10 mouse cellular contexts compared by ENCODE assay signal in genomic region chr12:84347192-84347591, GRCm38 (mm10). TPM values are rescaled to one million over a fixed set of nuclear protein-coding genes. Genes with fewer than 3 reads are reported as not detected.
DNase-seq lines count a peak whose midpoint lies in the region; ATAC-seq and TF ChIP-seq lines count a peak whose summit lies in the region.
"Had no signal": no experiment of that assay in that cellular context is flagged by ENCODE, and none has a peak within 500 bp of the region (broad histone marks: within the 10 kb centered on the region; RNA-seq: fewer than 3 reads in every experiment).

No protein-coding gene starts in this region.

- no peak for ATAC-seq in forebrain, postnatal 0 days
- ATAC-seq in forebrain, embryonic 16.5 days: no peak
- no peak for ATAC-seq in intestine, embryonic 14.5 days (replicated peaks; ENCODE audit: low FRiP score, low TSS enrichment, low read depth)
- ATAC-seq: Patski had no signal

- H3K4me2 ChIP-seq in forebrain, postnatal 0 days (ENCODE audit: low read depth): no peak overlapping the region
- no peak overlapping the region for H3K4me2 ChIP-seq in forebrain, embryonic 16.5 days (ENCODE audit: low read length)
- H3K4me2 ChIP-seq in intestine, embryonic 14.5 days (ENCODE audit: low read length): no peak overlapping the region
- H3K4me2 ChIP-seq: heart, embryonic 15.5 days had no signal

- H3K9me3 ChIP-seq in forebrain, postnatal 0 days (ENCODE audit: low read length): no peaks in the 10 kb centered on the region
- H3K9me3 ChIP-seq in forebrain, embryonic 16.5 days (ENCODE audit: control insufficient read depth, low read length): no peaks in the 10 kb centered on the region
- no peaks in the 10 kb centered on the region for H3K9me3 ChIP-seq in intestine, embryonic 14.5 days (ENCODE audit: control insufficient read depth, low read length)
- H3K9me3 ChIP-seq: heart, embryonic 15.5 days had no signal

- peaks cover 52% of the 10 kb centered on the region for H3K36me3 ChIP-seq in forebrain, postnatal 0 days (ENCODE audit: insufficient read depth)
- peaks cover 29% of the 10 kb centered on the region for H3K36me3 ChIP-seq in forebrain, embryonic 16.5 days (ENCODE audit: control insufficient read depth, insufficient read depth)
- H3K36me3 ChIP-seq in intestine, embryonic 14.5 days (ENCODE audit: control insufficient read depth, insufficient read depth, low read length): peaks cover 42% of the 10 kb centered on the region

- no peaks in the 10 kb centered on the region for H3K4me1 ChIP-seq in forebrain, postnatal 0 days (ENCODE audit: insufficient read depth)
- H3K4me1 ChIP-seq in forebrain, embryonic 16.5 days (replicated peaks; ENCODE audit: control insufficient read depth, insufficient read depth, low read length): no peaks in the 10 kb centered on the region
- no peaks in the 10 kb centered on the region for H3K4me1 ChIP-seq in intestine, embryonic 14.5 days (replicated peaks; ENCODE audit: control insufficient read depth, insufficient read depth, low read length)
- H3K4me1 ChIP-seq: heart, embryonic 15.5 days had no signal

- no peak for DNase-seq in forebrain, postnatal 0 days
- peak; percentile 15 for DNase-seq in thymus, postnatal 14 days
- no peak for DNase-seq in thymus, adult 18-20 months
- peak; percentile 60 for DNase-seq in intestine, embryonic 14.5 days (ENCODE audit: low spot score)
- peak; percentile 44 for DNase-seq in lung, postnatal 14 days
- DNase-seq in gastrocnemius, postnatal 4 days (ENCODE audit: low spot score in 2 of 2): no peak
- no peak for DNase-seq in left cerebral cortex, adult 8-10 months (ENCODE audit: low spot score in 2 of 2)

- H3K27ac ChIP-seq in forebrain, postnatal 0 days (ENCODE audit: low read depth, low read length): no peak overlapping the region
- no peak overlapping the region for H3K27ac ChIP-seq in forebrain, embryonic 16.5 days (ENCODE audit: low read length)
- no peak overlapping the region for H3K27ac ChIP-seq in intestine, embryonic 14.5 days (ENCODE audit: low read depth)
- H3K27ac ChIP-seq: heart, embryonic 15.5 days had no signal

- H3K9ac ChIP-seq in forebrain, postnatal 0 days: no peak overlapping the region
- H3K9ac ChIP-seq in forebrain, embryonic 16.5 days (replicated peaks; ENCODE audit: low read depth, low read length): no peak overlapping the region
- H3K9ac ChIP-seq in intestine, embryonic 14.5 days (ENCODE audit: low read length): no peak overlapping the region
- H3K9ac ChIP-seq: heart, embryonic 15.5 days had no signal

- no peak overlapping the region for H3K4me3 ChIP-seq in forebrain, postnatal 0 days (ENCODE audit: low read depth, low read length)
- H3K4me3 ChIP-seq in forebrain, embryonic 16.5 days (replicated peaks; ENCODE audit: low read length): no peak overlapping the region
- H3K4me3 ChIP-seq in intestine, embryonic 14.5 days (ENCODE audit: low read depth, low read length): no peak overlapping the region
- H3K4me3 ChIP-seq: heart, embryonic 15.5 days had no signal

- peak; percentile 44 for TF ChIP-seq CTCF in forebrain, postnatal 0 days (IDR thresholded peaks at IDR 0.05; ENCODE audit: low read depth)

- 48% methylated on average over 2 of the region's 2 CpGs for whole genome bisulfite sequencing in forebrain, postnatal 0 days
- WGBS in forebrain, embryonic 16.5 days: 36% methylated on average over 2 of the region's 2 CpGs
- WGBS in intestine, embryonic 14.5 days: 59% methylated on average over 2 of the region's 2 CpGs

- H3K27me3 ChIP-seq in forebrain, postnatal 0 days (ENCODE audit: insufficient read depth, low read length): no peaks in the 10 kb centered on the region
- no peaks in the 10 kb centered on the region for H3K27me3 ChIP-seq in forebrain, embryonic 16.5 days (replicated peaks; ENCODE audit: control insufficient read depth, insufficient read depth, low read length)
- H3K27me3 ChIP-seq in intestine, embryonic 14.5 days (replicated peaks; ENCODE audit: control insufficient read depth, insufficient read depth, low read length): no peaks in the 10 kb centered on the region
- H3K27me3 ChIP-seq: heart, embryonic 15.5 days; Patski had no signal

RNA-seq across cellular contexts. Expression of gene Coq6, which starts 14.3 kb away (rescaled TPM):
- 62.0 and 83.1 TPM in 2 replicates for total RNA-seq in forebrain, postnatal 0 days (2014; rRNA removed)
- polyA plus RNA-seq in forebrain, postnatal 0 days (2015; fragmentation: Nextera tagmentation; extraction: Ambion mirVana): 39.7 and 40.4 TPM in 2 replicates
- 49.1 and 49.9 TPM in 2 replicates for polyA plus RNA-seq in forebrain, embryonic 16.5 days (2015; fragmentation: Nextera tagmentation; extraction: Ambion mirVana)
- 50.7 and 52.2 TPM in 2 replicates for polyA plus RNA-seq in intestine, embryonic 14.5 days (2014; fragmentation: Nextera tagmentation; extraction: Ambion mirVana)
- total RNA-seq in gastrocnemius, postnatal 4 days (2021): 10 to 100 TPM; 35.5 to 35.7 TPM
- total RNA-seq in left cerebral cortex, adult 8-10 months (2022): 10 to 100 TPM; 22.0 to 28.3 (median 25.2) TPM

RNA-seq across cellular contexts. Expression of gene Fam161b, which starts 14.4 kb away (rescaled TPM):
- total RNA-seq in forebrain, postnatal 0 days (2014; rRNA removed): 9.7 and 9.9 TPM in 2 replicates
- 6.6 and 9.2 TPM in 2 replicates for polyA plus RNA-seq in forebrain, postnatal 0 days (2015; fragmentation: Nextera tagmentation; extraction: Ambion mirVana)
- 15.5 and 15.6 TPM in 2 replicates for polyA plus RNA-seq in forebrain, embryonic 16.5 days (2015; fragmentation: Nextera tagmentation; extraction: Ambion mirVana)
- 2.5 and 2.6 TPM in 2 replicates for polyA plus RNA-seq in intestine, embryonic 14.5 days (2014; fragmentation: Nextera tagmentation; extraction: Ambion mirVana)
- total RNA-seq in gastrocnemius, postnatal 4 days (2021): 1 to 10 TPM in 1 of 2 experiments, under 1 TPM in 1; 0.96 to 1.4 TPM
- 10 to 100 TPM; 10.5 to 13.1 (median 12.2) TPM for total RNA-seq in left cerebral cortex, adult 8-10 months (2022)

RNA-seq across cellular contexts. Expression of gene Zfp410, which starts 30.5 kb away (rescaled TPM):
- total RNA-seq in forebrain, postnatal 0 days (2014; rRNA removed): 73.2 and 88.7 TPM in 2 replicates
- 48.7 and 52.2 TPM in 2 replicates for polyA plus RNA-seq in forebrain, postnatal 0 days (2015; fragmentation: Nextera tagmentation; extraction: Ambion mirVana)
- polyA plus RNA-seq in forebrain, embryonic 16.5 days (2015; fragmentation: Nextera tagmentation; extraction: Ambion mirVana): 87.9 and 97.7 TPM in 2 replicates
- polyA plus RNA-seq in intestine, embryonic 14.5 days (2014; fragmentation: Nextera tagmentation; extraction: Ambion mirVana): 66.0 and 79.7 TPM in 2 replicates
- 10 to 100 TPM; 31.4 to 37.3 TPM for total RNA-seq in gastrocnemius, postnatal 4 days (2021)
- 10 to 100 TPM; 30.9 to 40.4 (median 33.1) TPM for total RNA-seq in left cerebral cortex, adult 8-10 months (2022)

Comparison
In these comparisons a context has a peak if more than half of its experiments do, and no peak if none do; other contexts are left out.
1. DNase-seq: peak in thymus, postnatal 14 days (single experiment), intestine, embryonic 14.5 days (single experiment) and lung, postnatal 14 days (single experiment); none in forebrain, postnatal 0 days (single experiment), thymus, adult 18-20 months (0 of 2), gastrocnemius, postnatal 4 days (0 of 2) and left cerebral cortex, adult 8-10 months (0 of 2).